Mouse (Mus musculus): Measurements from ENCODE around the gene Timm13. TPM values are rescaled to one million over a fixed set of nuclear protein-coding genes. Genes with fewer than 3 reads are reported as not detected.

Timm13 gene
- polyA plus RNA-seq, 2 experiments = 114 to 208 TPM

DNA sequence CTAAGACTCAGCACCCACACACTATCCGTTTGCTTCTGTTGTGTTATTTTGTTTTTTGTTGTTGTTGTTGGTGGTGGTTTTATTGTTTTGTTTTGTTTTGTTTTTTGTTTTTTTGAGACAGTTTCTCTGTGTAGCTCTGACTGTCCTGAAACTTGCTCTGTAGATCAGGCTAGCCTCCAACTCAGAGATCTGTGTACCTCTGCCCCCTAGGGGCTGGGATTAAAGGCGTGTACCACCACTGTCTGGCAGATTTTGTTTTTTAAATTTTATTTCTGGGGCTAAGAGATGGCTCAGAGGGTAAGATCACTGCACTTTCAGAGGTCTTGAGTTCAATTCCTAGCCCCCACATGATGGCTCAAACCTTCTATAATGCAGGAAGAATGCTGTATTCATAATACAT lies 19.9 kb downstream of the Timm13 start:
- Histone ChIP-seq H3K27me3 (ENCODE audit: control insufficient read depth, insufficient read depth, low read length) (no peaks in the 10 kb centered on the region), H3K4me2 (ENCODE audit: low read depth) (peak overlapping the region; percentile 26), H3K4me1 (replicated peaks; ENCODE audit: control insufficient read depth in 2 of 2, insufficient read depth in 2 of 2, low read length in 1 of 2) (peaks cover 21% of the 10 kb centered on the region in 2 experiments), H3K9ac (replicated peaks) (no peak overlapping the region), H3K4me3 (ENCODE audit: insufficient read depth in 1 of 2, low read depth in 2 of 2, low read length in 2 of 2) (no peak overlapping the region), H3K36me3 (replicated peaks; ENCODE audit: control insufficient read depth, insufficient read depth, low read depth) (no peaks in the 10 kb centered on the region), H3K27ac (peak overlapping the region; percentile 57), H3K9me3 (ENCODE audit: control insufficient read depth, low read length) (no peaks in the 10 kb centered on the region)
- TF ChIP-seq CTCF (IDR thresholded peaks at IDR 0.05; ENCODE audit: low read depth) = no peak; the same call in 1 of the 2 replicates
- no peak for TF ChIP-seq EP300 (IDR thresholded peaks at IDR 0.05; ENCODE audit: low read depth)
- no peak for ATAC-seq (ENCODE audit: insufficient read depth)
- no peak for DNase-seq (ENCODE audit: low read depth in 3 of 3, low spot score in 3 of 3)
- WGBS (ENCODE audit: insufficient replicate concordance) = 62% methylated on average over 2 of the region's 2 CpGs

DNA sequence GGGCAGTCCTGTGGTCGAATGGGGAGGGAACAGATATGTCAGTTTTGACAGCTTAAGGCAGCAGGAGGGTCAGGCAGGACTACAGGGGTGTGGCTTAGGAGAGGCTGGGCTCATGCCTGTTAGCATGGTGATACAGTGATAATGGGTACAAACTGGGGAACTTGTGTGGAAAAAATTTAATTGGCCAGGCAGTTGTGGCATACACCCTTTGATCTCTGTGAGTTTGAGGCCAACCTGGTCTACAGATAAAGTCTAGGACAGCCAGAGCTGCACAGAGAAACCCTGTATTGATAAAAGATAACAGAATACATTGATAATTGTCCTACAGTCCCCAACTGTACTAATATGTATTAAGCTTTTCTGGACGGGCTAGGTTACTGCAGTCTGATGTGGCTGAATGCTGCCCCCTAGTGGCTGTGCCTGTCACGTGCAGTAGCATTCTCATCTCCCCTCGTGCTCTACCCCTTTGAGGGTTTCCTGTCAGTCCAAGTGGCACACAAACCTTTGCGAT lies 20.6 kb downstream of the Timm13 start:
- Histone ChIP-seq H3K9ac (replicated peaks) (no peak overlapping the region; the same call in 1 of the 2 replicates), H3K4me1 (replicated peaks; ENCODE audit: control insufficient read depth in 2 of 2, insufficient read depth in 2 of 2, low read length in 1 of 2) (peaks cover 21% of the 10 kb centered on the region in 2 experiments), H3K27ac (peak overlapping the region; percentile 57), H3K36me3 (replicated peaks; ENCODE audit: control insufficient read depth, insufficient read depth, low read depth) (no peaks in the 10 kb centered on the region), H3K4me2 (ENCODE audit: low read depth) (peak overlapping the region; percentile 37), H3K4me3 (ENCODE audit: insufficient read depth in 1 of 2, low read depth in 2 of 2, low read length in 2 of 2) (no peak overlapping the region), H3K27me3 (ENCODE audit: control insufficient read depth, insufficient read depth, low read length) (no peaks in the 10 kb centered on the region), H3K9me3 (ENCODE audit: control insufficient read depth, low read length) (no peaks in the 10 kb centered on the region)
- WGBS (ENCODE audit: insufficient replicate concordance) = 2% methylated on average over 5 of the region's 5 CpGs
- ATAC-seq (ENCODE audit: insufficient read depth) (peak; percentile 91), DNase-seq (ENCODE audit: low read depth in 3 of 3, low spot score in 3 of 3) (peak; percentile 72 to 77 (median 73))
- TF ChIP-seq CTCF (IDR thresholded peaks at IDR 0.05; ENCODE audit: low read depth) (peak; percentile 99), EP300 (IDR thresholded peaks at IDR 0.05; ENCODE audit: low read depth) (peak; percentile 59)

DNA sequence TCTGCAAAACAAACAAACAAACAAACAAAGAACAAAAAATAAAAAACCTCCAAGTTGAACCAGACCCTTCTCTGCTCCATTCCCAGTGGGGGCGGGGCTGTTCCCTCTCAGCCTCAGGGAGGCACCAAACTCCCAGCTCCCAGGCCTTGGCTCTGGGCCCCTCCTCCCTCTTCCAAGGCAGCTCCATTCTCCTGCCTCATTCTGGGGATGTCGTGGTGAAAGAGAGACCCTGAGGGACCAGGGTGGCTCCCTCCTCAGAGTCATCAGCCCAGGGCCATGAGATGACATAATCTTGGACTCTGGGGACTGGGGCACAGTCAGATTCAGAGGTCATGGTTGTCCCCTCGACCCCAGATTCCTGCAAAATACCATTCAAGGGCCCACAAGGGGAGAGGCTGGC lies 24.2 kb downstream of the Timm13 start:
- Histone ChIP-seq H3K9me3 (ENCODE audit: control insufficient read depth, low read length) (no peaks in the 10 kb centered on the region), H3K4me1 (replicated peaks; ENCODE audit: control insufficient read depth in 2 of 2, insufficient read depth in 2 of 2, low read length in 1 of 2) (peaks cover 21% of the 10 kb centered on the region in 2 experiments), H3K27me3 (ENCODE audit: control insufficient read depth, insufficient read depth, low read length) (peaks cover 5% of the 10 kb centered on the region; the same call in 1 of the 2 replicates), H3K36me3 (replicated peaks; ENCODE audit: control insufficient read depth, insufficient read depth, low read depth) (no peaks in the 10 kb centered on the region), H3K9ac (replicated peaks) (peak overlapping the region; percentile 18; the same call in 1 of the 2 replicates), H3K4me2 (ENCODE audit: low read depth) (no peak overlapping the region), H3K27ac (peak overlapping the region; percentile 29; the same call in 1 of the 2 replicates), H3K4me3 (ENCODE audit: insufficient read depth in 1 of 2, low read depth in 2 of 2, low read length in 2 of 2) (no peak overlapping the region)
- no peak for TF ChIP-seq EP300 (IDR thresholded peaks at IDR 0.05; ENCODE audit: low read depth)
- TF ChIP-seq CTCF (IDR thresholded peaks at IDR 0.05; ENCODE audit: low read depth) = no peak
- ATAC-seq (ENCODE audit: insufficient read depth) (no peak), DNase-seq (ENCODE audit: low read depth in 3 of 3, low spot score in 3 of 3) (no peak)
- WGBS (ENCODE audit: insufficient replicate concordance) = 36% methylated on average over 3 of the region's 3 CpGs

DNA sequence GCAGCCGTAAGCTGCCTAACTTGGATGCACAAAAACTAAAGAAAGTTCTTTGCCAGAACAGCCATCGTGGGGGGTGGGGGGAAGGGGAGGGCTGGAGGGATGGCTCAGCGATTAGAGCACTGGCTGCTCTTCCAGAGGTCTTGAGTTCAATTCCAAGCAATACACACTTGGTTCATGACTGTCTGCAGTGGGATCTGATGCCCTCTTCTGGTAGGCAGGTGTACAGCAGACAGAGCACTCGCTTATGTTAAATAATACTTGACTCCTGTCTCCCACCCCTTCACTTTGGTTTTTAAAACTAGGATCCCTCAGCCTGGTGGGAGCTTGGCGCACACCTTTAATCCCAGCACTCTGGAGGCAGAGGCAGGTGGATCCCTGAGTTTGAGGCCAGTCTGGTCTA lies 24.7 kb downstream of the Timm13 start:
- 0 out of 2 replicates have a peak overlapping the region, but pooled peaks have one; percentile 29 for H3K27ac ChIP-seq
- peak overlapping the region; percentile 18; the same call in 1 of the 2 replicates for H3K9ac ChIP-seq (replicated peaks)
- H3K27me3 ChIP-seq (ENCODE audit: control insufficient read depth, insufficient read depth, low read length) = peaks cover 5% of the 10 kb centered on the region; the same call in 1 of the 2 replicates
- whole genome bisulfite sequencing (ENCODE audit: insufficient replicate concordance) = 22% methylated on average over 5 of the region's 5 CpGs
- H3K4me1 ChIP-seq (replicated peaks; ENCODE audit: control insufficient read depth in 2 of 2, insufficient read depth in 2 of 2, low read length in 1 of 2) = peaks cover 20 to 21% of the 10 kb centered on the region in 2 experiments
- peak; percentile 95 for TF ChIP-seq CTCF (IDR thresholded peaks at IDR 0.05; ENCODE audit: low read depth)
- no peak for TF ChIP-seq EP300 (IDR thresholded peaks at IDR 0.05; ENCODE audit: low read depth)
- ATAC-seq (ENCODE audit: insufficient read depth) = no peak
- no peaks in the 10 kb centered on the region for H3K36me3 ChIP-seq (replicated peaks; ENCODE audit: control insufficient read depth, insufficient read depth, low read depth)
- no peak overlapping the region for H3K4me2 ChIP-seq (ENCODE audit: low read depth)
- H3K9me3 ChIP-seq (ENCODE audit: control insufficient read depth, low read length) = no peaks in the 10 kb centered on the region
- DNase-seq (ENCODE audit: low read depth in 3 of 3, low spot score in 3 of 3) = peak in 1 of 3 experiments; percentile 54
- no peak overlapping the region for H3K4me3 ChIP-seq (ENCODE audit: insufficient read depth in 1 of 2, low read depth in 2 of 2, low read length in 2 of 2)

DNA sequence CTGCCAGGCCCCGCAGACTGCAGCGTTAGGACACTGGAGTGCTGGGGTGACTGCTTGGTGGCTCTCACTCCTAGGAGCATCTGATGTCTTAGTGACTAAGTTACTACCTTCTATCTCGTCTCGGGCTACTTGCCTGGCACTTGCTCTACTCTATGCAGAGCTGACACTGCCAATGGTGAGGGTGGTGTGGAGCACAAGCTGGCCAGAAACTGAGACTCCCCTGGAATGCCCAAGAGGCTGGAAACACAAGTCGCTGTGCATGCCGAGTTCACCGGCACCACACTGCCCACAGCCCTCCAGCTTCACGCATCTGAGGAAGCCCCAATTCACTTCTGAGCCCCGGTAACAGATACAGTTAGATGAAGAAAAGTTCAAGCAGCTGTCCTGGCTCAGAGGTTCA lies 26.7 kb downstream of the Timm13 start:
- DNase-seq (ENCODE audit: low read depth in 3 of 3, low spot score in 3 of 3) (no peak), ATAC-seq (ENCODE audit: insufficient read depth) (no peak)
- 73% methylated on average over 9 of the region's 9 CpGs for WGBS (ENCODE audit: insufficient replicate concordance)
- Histone ChIP-seq H3K4me1 (replicated peaks; ENCODE audit: control insufficient read depth in 2 of 2, insufficient read depth in 2 of 2, low read length in 1 of 2) (peaks cover 4 to 5% of the 10 kb centered on the region in 2 experiments), H3K9ac (replicated peaks) (no peak overlapping the region), H3K36me3 (replicated peaks; ENCODE audit: control insufficient read depth, insufficient read depth, low read depth) (no peaks in the 10 kb centered on the region), H3K4me3 (ENCODE audit: insufficient read depth in 1 of 2, low read depth in 2 of 2, low read length in 2 of 2) (no peak overlapping the region), H3K27me3 (ENCODE audit: control insufficient read depth, insufficient read depth, low read length) (peaks cover 5% of the 10 kb centered on the region; the same call in 1 of the 2 replicates), H3K9me3 (ENCODE audit: control insufficient read depth, low read length) (no peaks in the 10 kb centered on the region), H3K27ac (no peak overlapping the region), H3K4me2 (ENCODE audit: low read depth) (no peak overlapping the region)
- no peak for TF ChIP-seq EP300 (IDR thresholded peaks at IDR 0.05; ENCODE audit: low read depth)
- TF ChIP-seq CTCF (IDR thresholded peaks at IDR 0.05; ENCODE audit: low read depth) = no peak

Data from liver, embryonic 14.5 days (tissue).